Mouse (Mus musculus): ENCODE results near the gene 2310057J18Rik. TPM values are rescaled to one million over a fixed set of nuclear protein-coding genes. Genes with fewer than 3 reads are reported as not detected.

The 2310057J18Rik gene
- polyA plus RNA-seq (2012; rRNA removed): not detected in 2 replicates

GRCm38 (mm10) chr10:28986203-28986602 lies at the start of gene 2310057J18Rik:
Gene 2310057J18Rik, minus strand, starts transcription at chr10:28986303.

Other genes starting within 250 kb of the 2310057J18Rik start
- gene Soga3, start 157.5 kb upstream of the 2310057J18Rik start, polyA plus RNA-seq (2012; rRNA removed): 0.06 and 0.13 TPM in 2 replicates
- gene Gm49353, start 212.7 kb upstream of the 2310057J18Rik start, polyA plus RNA-seq (2012; rRNA removed): not detected in 2 replicates
- gene 9330159F19Rik, start 225.3 kb upstream of the 2310057J18Rik start, polyA plus RNA-seq (2012; rRNA removed): 0.06 and 0.08 TPM in 2 replicates

All from stomach, adult 2 months (tissue).